Mouse (Mus musculus) cerebellum, adult 8-10 months (tissue): ENCODE results near the gene Atxn7l1.

Experiments used
- DNase-seq: peaks from one replicate; pipeline ENCODE4 v3.0.0; 2022

Atxn7l1 gene

DNA sequence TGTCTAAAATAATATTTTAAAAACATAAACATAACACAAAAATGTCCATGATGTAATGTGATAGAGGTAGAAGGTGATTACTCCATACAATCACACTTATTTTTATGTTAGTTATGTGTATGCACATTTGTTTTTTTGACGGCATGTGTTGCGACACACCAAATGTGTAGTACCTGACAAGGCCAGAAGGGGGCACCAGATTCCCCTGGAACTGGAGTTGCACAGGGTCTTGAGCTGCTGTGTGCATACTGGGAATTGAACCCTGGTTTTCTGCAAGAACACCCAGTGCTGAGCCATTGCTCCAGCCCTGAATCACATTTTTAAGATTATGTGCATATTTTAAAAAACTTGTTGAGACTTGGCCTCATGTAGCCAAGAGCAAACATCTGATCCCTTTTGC, 133.3 kb downstream of the Atxn7l1 start:
- peak; percentile 61 for DNase-seq

DNA sequence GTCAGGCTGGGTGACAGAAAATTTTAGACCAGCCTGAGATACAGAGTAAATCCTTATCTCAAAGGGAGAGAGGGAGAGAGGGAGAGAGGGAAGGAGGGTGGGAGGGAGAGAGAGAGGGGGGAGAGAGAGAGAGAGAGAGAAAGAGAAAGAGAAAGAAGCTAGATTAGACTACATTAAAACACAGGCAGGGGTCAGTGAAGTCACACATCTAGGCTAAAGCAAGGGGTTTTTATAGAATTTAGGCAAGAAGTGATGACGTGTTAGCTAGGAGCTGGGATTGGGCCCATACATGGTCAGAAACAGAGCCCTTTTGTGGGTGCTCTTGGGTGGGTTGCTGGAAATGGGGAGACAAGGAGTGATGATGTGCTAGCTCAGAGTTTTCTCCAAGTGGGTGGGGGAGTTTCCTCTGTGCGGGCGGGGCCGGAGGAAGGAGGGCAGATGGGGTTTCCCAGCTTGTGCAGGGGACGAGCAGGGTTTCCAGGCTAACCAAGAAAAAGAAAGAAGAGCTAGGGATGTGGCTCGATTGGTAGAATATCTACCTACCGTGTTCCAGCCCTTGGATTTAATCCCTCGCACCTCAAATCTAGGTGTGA, 136.9 kb downstream of the Atxn7l1 start:
- DNase-seq, result no peak

DNA sequence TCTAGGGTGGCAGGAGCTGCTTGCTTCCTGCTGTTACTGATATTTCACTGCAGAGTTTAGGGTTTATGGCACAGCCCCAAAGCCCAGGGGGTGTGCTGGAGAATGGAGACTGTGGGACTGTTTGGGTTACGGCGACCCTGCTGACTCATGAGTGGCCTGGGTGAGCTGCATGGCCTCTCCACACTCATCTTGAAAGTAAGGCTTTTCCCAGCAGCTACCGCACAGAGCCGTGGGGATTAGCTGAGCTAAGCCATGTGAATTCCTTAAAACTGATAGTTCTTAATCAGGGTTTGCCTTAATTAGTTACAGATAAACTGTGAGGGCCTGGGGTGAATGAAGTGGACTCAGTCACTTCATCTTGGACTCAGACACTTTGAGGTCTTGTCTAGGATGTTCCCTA, 137.9 kb downstream of the Atxn7l1 start:
- DNase-seq, result no peak

DNA sequence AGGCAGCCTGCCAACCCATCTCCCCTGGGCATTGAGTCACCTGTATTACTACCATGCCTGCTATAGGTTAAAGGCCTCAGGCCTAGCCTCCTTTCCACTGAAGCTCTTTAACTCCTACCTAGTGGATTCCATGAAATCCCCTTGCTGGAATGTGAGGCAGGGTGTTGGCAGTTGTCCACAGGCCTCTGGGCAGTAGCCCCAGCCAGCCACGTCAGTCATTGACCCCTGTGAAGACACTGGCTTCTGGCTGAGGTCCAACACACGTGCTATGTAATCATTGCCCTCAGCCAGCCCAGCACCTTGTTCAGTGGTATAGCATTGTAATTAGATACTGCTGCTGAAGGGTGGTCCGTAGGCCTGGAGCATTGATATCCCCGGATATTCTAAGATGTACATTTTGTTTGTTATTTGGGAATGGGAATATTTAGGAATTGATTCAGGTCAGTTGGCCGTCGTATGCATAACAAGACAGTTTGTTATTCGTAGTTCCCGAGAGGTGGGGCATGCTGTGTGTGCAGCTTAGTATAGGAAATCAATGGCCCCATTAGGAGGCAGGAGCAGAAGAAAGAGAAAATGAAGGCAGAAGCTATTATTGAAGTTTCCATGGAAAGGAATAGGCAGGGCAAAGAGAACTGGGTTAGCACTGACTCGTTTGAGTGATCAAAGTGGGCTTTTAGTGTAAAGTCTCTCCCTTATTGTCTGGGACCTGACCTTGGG, 138.6 kb downstream of the Atxn7l1 start:
- no peak for DNase-seq

DNA sequence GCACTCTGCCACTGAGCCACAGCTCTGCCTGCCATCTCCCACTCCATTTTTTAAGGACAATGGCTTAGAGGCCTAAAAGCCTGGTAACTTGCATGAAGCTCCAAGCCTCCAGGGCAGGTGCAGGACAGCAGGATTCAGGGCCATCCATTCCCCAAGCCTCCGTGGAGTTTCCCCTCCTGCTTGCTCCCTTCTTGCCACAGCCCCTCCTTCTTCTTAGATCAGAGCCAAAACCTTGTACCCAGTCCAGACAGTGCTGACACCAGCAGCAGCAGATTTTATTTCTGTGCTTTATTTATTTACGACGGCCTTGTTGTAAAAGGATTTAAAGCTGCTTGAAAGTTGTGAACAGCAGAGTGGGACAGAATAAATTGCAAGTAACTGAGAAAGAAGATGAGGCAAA, 140.2 kb downstream of the Atxn7l1 start:
- no peak for DNase-seq

DNA sequence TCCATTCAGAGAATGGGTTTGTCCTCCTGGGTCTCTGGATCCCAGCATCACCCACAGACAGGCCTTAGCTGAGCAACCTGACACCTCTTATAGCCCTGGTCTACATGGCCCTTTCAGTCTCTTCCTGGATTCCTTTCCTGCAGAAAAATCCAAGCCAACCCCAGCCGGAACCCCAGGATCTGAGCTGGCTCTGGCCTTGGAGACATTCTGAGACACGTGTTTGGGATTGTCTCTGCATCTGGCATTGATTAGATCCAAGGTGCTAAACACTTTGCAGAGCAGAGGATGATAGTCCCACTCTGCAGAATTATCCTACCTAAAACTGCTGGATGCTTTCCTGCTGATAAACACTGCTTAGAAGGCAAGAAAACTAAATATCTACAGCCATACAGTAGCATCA, 141.3 kb downstream of the Atxn7l1 start:
- no peak for DNase-seq

DNA sequence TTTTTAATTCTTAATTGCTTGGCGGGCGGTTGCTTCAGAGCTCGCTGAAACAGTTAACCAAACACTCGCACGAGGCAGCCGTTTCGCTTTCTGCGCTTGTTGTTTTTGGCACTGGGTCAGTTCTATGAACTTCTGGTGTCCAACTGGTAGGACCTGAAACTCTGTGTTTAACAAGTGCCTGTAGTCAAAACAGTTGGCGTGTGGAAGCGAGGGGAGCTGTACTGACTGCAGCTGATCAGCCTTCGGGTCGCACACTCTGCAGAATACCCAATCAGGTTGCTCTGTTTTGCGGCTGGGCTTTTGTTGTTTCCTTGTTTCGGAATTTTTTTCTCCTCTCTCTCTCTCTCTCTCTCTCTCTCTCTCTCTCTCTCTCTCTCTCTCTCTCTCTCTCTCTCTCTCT, 154.6 kb downstream of the Atxn7l1 start:
- DNase-seq, result peak; percentile 29

DNA sequence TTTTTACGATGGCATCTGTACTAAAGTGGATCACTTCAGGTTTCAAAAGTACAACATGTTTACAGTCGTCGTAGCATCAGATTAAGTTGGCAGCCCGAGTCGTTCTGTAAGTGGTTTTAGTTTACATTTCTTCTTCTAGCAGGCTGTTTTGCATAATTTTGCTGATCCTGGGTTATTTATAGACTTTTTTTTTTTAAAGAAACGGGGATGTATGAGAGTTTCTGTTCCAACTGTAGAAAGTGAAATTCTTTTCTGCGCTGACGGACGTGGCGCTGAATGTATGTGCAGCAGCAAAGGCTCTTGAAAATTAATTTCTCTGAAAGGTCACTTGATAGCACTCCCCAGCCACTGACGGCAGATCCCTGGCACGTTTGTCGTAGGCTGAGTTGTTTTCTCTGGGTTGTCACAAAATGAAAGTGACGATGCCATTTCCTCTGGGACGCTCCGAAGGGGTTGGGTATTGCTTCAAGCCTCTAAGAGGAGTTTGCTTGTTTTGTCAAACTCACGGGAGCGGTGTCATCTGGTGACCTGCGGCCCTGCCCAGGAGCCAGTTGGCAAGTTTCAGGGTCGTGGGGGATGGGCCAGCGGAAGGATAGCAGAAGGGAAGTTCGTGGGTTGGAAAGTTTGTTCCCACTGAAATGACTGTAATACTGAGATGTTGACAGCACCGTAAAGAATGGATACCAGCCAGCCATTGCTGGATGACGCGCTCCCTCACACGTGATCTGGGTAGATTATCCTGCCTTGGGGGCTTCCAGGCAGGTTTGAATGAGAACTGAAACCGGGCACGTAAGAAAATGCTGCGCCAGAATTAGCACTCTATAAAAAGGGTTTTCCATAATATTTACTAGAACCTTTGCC, 155.3 kb downstream of the Atxn7l1 start:
- DNase-seq, result peak; percentile 45

DNA sequence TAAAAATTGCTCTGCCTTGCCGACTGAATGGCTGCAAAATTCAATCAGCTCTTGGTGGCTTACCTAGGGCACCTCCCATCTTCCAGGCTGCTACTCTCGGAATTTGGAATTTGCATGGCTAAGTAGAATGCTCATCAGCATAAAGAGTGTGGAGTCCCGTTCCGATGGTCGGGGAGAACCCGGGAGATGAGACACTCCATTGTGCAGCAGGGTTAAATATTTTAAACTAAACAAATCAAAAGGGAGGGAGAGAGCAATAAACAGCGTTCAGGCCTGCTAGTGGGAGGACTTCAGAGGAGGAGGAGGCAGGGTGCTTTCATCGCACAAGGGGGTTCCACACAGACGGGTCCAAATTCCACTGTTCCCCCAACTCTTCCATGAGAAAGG, 155.9 kb downstream of the Atxn7l1 start:
- DNase-seq, result no peak

DNA sequence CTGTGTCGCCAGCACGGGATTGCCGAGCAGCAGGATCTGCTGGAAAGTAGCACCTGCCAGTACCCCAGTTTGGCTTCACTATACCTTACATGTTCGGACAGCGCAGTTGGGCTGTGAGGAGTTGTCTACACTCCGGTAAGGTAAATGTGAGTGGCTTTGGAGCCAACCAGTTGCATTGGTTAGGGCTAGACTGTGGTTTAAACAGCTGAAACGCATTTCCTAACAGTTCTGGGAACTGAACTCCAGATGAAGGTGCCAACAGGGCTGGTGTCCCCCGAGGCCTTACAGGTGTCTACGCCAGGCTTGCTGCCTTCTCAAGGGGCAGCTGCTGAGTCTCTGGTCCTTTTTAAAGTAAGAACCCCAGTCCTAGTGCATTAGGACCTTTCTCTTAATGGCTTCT, 157.6 kb downstream of the Atxn7l1 start:
- no peak for DNase-seq

DNA sequence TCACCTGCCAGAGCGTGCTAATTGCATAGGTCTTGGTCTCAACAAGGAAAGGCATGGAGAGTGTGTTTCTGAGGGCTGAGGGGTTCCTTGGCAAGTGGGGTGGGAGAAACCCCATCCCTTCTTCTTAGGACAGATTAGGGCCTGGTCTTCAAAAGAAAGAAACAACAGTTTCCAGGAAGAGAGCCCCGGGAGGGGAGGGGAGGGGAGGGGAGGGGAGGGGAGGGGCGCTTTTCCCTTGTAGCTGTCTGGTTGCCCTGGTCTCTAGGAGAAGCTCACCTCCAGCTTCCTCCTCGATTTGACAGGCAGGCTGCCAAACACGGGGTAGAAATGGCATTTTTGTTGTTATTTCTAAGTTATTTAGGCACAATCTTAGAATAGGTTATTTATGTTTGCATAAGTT, 159.0 kb downstream of the Atxn7l1 start:
- DNase-seq, result no peak

DNA sequence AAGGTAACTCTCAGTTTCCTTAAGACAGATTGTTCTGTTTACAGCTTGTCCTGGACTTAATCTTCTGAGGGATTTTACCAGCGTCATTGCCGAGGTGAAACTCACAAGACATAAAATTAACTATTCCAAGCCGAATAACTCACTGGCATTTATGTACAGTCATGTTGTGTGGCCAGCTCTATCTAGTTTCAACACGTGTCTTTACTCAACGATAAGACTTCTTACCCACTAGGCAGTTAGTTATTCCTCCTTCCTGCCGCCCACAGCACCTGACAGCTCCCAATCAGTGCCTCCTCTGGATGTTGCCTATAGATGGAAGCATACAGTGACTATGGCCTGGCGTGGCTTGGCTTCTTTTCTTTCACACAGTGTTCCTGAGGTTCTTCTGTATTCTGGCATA, 161.2 kb downstream of the Atxn7l1 start:
- DNase-seq, result no peak

DNA sequence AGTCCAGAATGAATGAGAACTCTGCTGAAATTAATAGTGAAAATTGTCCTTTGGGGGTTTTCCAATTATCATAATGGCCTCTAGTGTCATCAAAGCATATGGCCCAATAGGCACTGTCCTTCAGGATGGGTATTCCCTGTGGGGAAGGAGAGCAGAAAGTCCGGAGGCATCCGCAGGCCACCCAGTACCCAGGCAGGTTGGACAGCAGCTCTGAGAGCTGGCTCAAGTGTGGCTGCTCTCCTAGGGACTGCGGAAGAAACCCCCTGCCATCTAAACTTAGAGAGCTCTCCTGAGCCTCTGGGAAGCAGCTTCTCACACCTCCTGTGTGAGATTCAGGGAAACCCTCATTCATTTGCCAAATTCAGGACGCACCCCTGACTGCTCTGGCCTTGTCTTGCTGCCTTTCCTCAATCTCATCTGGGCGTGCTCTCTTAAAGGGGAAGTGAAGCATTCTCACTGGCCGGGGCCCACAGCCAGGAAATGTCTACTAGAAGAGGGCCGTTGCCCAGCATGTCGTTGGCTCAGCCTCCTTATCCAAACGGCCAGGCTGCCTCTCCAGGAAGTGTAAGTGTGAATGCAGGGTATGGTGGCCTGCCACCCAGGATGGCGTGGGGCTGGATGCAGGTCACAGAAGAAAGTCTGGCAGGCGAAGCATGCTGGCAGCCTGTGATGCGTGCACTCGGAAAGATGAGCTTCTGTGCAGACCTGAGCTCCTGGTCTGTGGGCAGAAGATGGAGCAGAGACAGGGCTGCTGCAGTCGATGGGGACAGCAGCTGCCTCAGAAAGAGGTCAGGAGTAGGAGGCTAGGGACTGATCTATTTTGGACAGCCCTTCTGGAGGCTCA, 166.6 kb downstream of the Atxn7l1 start:
- DNase-seq, result peak; percentile 85

DNA sequence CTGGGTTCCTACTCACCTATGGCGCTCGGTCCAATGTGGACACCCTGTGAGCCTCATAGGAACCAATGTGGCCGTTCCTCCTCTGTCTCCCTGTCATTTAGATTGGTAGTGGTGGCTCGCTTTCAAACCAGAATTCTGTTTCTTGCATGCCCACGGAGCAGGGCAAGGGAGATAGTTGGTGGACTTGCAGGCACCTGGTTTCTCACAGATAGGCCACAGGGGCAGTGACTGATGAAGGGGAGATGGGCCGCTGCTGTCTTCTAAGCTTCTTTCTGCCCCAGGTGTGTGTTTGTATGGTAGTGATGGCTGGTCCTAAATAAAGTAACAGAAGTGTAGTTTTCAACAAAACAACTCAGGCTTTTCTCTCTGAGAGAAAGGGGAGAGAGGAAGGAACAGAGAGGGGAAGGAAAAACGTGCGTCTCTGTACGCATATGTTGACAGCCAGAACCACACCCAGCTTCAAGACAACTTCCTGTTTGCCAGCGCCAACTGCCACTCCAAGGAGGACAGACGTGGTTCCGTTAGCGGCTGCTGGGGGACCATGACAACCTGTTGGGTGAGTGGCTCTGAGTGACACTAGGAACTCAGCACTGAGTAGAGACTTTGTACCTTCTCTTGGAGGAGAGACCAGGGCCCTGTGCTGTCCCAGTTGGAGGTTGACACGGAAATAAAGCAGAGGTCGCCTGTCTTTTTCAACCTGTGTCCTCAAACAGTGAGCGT, 167.6 kb downstream of the Atxn7l1 start:
- no peak for DNase-seq

DNA sequence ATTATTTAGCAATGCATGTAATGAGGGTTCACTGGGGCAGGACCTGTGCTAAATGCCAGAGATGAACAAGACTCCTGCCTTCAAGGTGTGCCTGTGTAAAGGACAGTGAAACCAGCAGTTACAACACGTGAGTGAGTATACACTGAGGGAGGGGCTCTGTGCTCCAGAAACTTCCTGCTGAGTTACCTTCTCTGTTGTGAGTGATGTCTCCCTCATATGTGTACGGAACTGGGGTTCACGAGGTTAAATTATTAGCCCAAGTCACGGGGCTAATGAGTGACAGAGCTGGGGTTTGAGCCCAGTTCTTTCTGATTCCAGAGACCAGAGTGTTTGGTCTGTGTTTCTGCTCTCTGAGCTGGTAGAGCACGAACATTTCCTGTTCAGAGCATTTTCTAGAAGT, 168.3 kb downstream of the Atxn7l1 start:
- DNase-seq, result no peak

DNA sequence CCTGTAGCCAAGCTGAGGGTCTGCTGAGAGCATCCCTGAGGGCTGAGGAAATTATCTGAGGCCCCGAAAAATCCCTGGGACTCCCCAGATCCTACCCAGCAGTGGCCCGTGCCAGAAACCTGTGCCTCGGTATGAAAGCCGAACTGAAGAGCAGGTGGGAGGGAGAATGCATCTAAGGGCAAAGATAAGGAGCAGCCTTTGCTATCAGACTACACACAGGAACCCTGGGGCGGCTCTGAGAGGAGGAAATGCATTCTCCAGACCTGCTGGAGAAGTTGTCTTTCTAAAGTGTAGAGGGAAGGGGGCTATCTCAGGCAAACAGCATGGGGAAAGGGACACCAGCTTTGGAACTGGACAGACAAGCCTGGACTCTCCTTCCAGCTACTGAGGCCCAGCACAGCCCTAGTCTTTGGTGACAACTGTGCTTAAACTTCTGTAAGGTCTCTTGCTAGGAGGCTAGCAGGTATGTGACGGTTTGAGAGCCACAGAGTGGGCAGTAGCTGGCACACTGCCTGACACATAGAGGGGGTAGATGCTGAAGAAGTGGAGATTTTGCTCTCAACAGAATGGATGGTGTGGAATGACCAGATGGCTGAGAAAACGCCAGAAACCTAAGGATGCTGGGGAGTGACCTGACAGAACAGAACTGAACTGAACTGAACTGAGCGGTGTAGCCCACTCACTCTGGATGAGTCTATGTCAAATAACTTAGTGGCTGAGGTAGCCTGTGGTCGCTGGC, 170.5 kb downstream of the Atxn7l1 start:
- DNase-seq, result no peak

DNA sequence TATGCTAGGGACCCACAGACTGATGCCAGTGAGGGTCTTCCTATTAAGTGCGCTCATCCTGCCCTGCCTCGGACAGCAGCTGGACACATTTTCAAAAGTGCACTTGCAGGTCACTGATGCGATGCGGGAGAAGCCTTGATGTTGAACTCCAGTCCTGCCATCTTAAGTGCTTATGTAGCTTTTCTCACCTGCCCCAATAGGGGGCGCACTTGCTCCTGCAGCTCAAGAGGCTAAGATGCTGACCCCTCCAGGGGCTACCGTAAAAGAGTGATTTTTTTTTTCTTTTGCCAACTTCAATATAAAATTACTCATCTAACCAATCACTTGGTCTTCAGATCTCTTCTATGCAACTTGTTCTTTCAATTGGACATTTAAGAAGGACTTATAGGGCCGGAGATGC, 175.1 kb downstream of the Atxn7l1 start:
- no peak for DNase-seq

DNA sequence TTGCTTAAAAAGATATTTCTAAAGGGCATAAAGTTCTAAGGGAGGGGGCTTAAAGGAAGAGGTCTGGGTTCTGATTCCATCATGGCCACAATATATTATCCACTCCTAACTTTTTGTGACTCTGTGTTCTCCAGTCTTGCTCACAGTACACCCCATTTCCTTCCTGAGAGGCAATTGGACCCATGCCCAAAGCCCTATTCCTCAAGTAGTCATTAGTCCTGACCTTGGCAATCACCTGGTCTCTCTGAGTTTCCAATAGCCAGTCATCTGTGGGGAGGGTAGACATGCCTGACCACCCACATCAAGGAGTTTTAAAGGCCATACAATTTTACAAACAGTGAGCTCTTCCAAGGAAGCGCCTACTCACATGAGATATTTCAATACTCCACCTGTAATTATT, 176.3 kb downstream of the Atxn7l1 start:
- no peak for DNase-seq

DNA sequence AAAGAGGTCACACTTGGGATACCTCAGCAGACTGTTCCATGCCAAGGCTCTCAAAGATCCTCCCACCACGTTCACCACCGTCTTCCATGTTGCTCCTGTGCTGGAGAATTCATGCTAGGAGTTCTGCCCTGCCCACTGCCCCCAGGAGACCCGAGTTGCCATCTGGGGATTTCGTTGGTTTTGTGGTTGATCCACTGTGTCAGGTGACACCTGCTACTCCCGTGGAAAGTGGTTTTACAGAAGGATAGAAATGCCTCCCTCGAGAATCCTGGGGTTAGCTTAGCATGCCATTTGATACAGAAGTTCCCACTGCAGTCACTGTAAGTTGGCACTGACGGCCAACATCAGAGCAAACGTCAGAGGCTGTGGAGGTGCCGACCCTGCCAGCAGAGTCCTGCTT, 177.9 kb downstream of the Atxn7l1 start:
- DNase-seq, result no peak

DNA sequence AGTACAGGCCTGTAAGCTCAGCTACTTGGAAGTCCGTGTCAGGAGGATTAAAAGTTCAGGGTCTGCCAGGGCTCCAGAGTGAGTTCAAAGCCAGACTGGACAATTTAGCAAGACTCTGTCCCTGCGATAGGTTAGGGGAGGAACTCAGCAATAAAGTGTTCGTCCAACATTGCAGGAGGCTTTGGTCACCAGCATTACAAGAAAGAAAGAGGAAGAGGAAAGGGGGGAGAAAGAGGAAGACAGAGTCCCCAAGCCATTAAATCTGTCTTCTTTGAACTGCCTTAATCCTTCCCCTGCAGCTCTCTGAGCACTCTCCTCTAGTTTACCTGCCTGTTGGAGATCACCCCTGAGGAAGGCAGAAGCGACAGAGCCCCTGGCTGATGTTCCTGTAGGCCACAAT, 184.6 kb downstream of the Atxn7l1 start:
- no peak for DNase-seq

DNA sequence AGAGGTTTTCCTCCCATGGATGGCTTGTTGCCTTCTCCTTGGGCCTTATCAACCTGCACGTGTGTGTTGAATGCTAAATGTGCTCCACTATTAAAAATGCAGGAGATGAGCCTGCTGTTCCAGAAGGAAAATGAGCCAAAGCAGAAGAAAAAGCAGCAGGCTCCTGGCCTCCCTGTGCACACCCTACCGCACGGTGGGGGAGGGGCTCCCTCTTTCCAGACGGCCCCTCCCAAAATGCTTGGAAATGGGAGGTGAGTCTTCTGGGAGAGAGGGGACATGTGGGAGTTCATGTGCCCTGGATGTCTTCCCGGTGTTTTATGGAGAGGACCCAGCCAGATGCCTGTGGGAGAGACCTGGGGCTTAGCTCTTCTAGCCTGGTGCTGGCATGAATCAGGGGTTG, 185.3 kb downstream of the Atxn7l1 start:
- peak; percentile 29 for DNase-seq

DNA sequence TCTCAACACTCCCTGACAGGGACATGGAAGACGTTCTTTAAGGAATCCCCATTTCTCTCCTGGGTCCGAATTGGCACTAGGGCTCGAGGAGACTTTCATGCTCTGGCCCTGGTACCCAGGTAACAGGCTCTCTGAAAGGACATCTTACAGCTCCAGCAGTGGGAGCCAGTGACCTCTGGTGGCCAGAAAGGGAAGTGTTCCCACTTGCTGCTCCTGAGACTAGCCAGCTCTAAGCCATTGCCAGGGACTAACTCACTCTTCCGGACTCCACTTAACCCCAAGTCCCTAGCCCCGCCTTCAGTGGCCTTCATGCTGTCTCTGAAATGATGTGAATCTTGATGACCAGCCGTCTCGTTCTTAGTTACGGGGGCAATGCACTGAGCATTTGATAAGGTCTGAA, 186.4 kb downstream of the Atxn7l1 start:
- peak; percentile 91 for DNase-seq
